Mouse (Mus musculus) forebrain, postnatal 0 days (tissue): ENCODE measurements around the gene Ccdc149. TPM values are rescaled to one million over a fixed set of nuclear protein-coding genes. Genes with fewer than 3 reads are reported as not detected.

Source experiments
- ATAC-seq: fragments of 200-750 bp; cut with Nextera tagmentation; 2 replicates; pipeline ENCODE4 v1.8.0; 2017; ENCODE audit warnings: mild to moderate bottlenecking, moderate library complexity
- DNase-seq: peaks from one replicate; pipeline ENCODE4 v3.0.0-alpha.2; 2015
- H3K27ac ChIP-seq: fragments of 300-500 bp; sonication (generic); 2 replicates; pipeline ENCODE4 v1.5.1; 2014; ENCODE audit warnings: low read depth, mild to moderate bottlenecking, antibody characterized with exemption, low read length, moderate library complexity, mixed read lengths
- H3K27me3 ChIP-seq: fragments of 300-500 bp; sonication (generic); 2 replicates; pipeline ENCODE4 v1.6.1; 2014; ENCODE audit warnings: mild to moderate bottlenecking, low read length, mixed read lengths; ENCODE audit not compliant: insufficient read depth
- H3K36me3 ChIP-seq: fragments of 300-500 bp; sonication (generic); 2 replicates; pipeline ENCODE4 v1.6.1; 2014; ENCODE audit warnings: mild to moderate bottlenecking, moderate library complexity; ENCODE audit not compliant: insufficient read depth
- H3K4me1 ChIP-seq: fragments of 300-500 bp; sonication (generic); 2 replicates; pipeline ENCODE4 v1.6.1; 2014; ENCODE audit warnings: antibody characterized with exemption; ENCODE audit not compliant: insufficient read depth
- H3K4me2 ChIP-seq: fragments of 300-500 bp; sonication (generic); 2 replicates; pipeline ENCODE4 v1.6.1; 2014; ENCODE audit warnings: low read depth, mild to moderate bottlenecking, moderate library complexity
- H3K4me3 ChIP-seq: fragments of 300-500 bp; sonication (generic); 2 replicates; pipeline ENCODE4 v1.5.1; 2014; ENCODE audit warnings: low read depth, low read length, mixed read lengths
- H3K9ac ChIP-seq: fragments of 300-500 bp; sonication (generic); 2 replicates; pipeline ENCODE4 v1.6.1; 2014; ENCODE audit warnings: mild to moderate bottlenecking
- H3K9me3 ChIP-seq: fragments of 300-500 bp; sonication (generic); 2 replicates; pipeline ENCODE4 v1.6.1; 2016; ENCODE audit warnings: low read length
- CTCF ChIP-seq: sonication (generic); IDR thresholded peaks from 2 replicates; pipeline ENCODE4 v1.5.1; 2016; ENCODE audit warnings: antibody characterized with exemption, control low read depth, low read depth
- WGBS: fragments of 180-500 bp; shearing (Covaris S2); extraction: QIAGEN DNeasy Blood & Tissue Kit; methylation state at CpG from one replicate; pipeline ENCODE4 v1.1.7; 2014; 5-methylcytosine and 5-hydroxymethylcytosine counted together
- polyA plus RNA-seq: library from polyadenylated mRNA; unstranded; fragments of >200 nt; fragmentation: Nextera tagmentation; extraction: Ambion mirVana; gene quantifications from 2 replicates; pipeline ENCODE4 v1.2.1, GENCODE M21; 2015
- total RNA-seq: library from RNA; depleted of rRNA; stranded (reverse); fragments of >200 nt; gene quantifications from 2 replicates; pipeline ENCODE4 v1.2.3, GENCODE M21; 2014

Gene Ccdc149
- total and polyA plus RNA-seq, 2 experiments from 2014 or later, result 16.0 to 21.4 TPM

- no peak overlapping the region for H3K4me2 ChIP-seq
- no peak for TF ChIP-seq CTCF
- H3K4me3 ChIP-seq, result no peak overlapping the region
- ATAC-seq (no peak), DNase-seq (no peak)
- WGBS, result 82% methylated on average over 5 of the region's 5 CpGs
- no peaks in the 10 kb centered on the region for H3K36me3 ChIP-seq
- no peaks in the 10 kb centered on the region for H3K4me1 ChIP-seq
- no peaks in the 10 kb centered on the region for H3K9me3 ChIP-seq
- H3K9ac ChIP-seq, result no peak overlapping the region
- H3K27me3 ChIP-seq, result no peaks in the 10 kb centered on the region
- no peak overlapping the region for H3K27ac ChIP-seq
Observed at GRCm38 (mm10) chr5:52364521-52364920, 106.8 kb downstream of the Ccdc149 start.

GRCm38 (mm10) chr5:52363468-52364150 lies 107.7 kb downstream of the Ccdc149 start, which contains the start of gene Sod3:
TSS of gene Sod3 (plus strand) at chr5:52363791.
- ATAC-seq, result no peak
- no peak for TF ChIP-seq CTCF
- DNase-seq, result no peak

GRCm38 (mm10) chr5:52362776-52363467 lies 108.4 kb downstream of the Ccdc149 start:
- no peak overlapping the region for H3K4me3 ChIP-seq
- no peak for DNase-seq
- H3K9ac ChIP-seq, result no peak overlapping the region
- ATAC-seq, result no peak
- 71% methylated on average over 6 of the region's 6 CpGs for WGBS
- no peak for TF ChIP-seq CTCF
- H3K27me3 ChIP-seq, result no peaks in the 10 kb centered on the region
- H3K9me3 ChIP-seq, result no peaks in the 10 kb centered on the region
- no peak overlapping the region for H3K27ac ChIP-seq
- H3K36me3 ChIP-seq, result no peaks in the 10 kb centered on the region
- no peaks in the 10 kb centered on the region for H3K4me1 ChIP-seq
- H3K4me2 ChIP-seq, result no peak overlapping the region

More at GRCm38 (mm10) chr5:52363468-52364150, 107.7 kb downstream of the Ccdc149 start, which contains the start of gene Sod3:
- H3K27ac ChIP-seq, result no peak within 1 kb of the TSS
- H3K9ac ChIP-seq, result no peak within 1 kb of the TSS
- no peaks in the 10 kb centered on the region for H3K27me3 ChIP-seq
- no peak within 1 kb of the TSS for H3K4me2 ChIP-seq
- H3K36me3 ChIP-seq, result no peaks in the 10 kb centered on the region
- H3K9me3 ChIP-seq, result no peaks in the 10 kb centered on the region
- H3K4me3 ChIP-seq, result no peak within 1 kb of the TSS
- 25% methylated on average over 11 of the region's 11 CpGs for WGBS
- H3K4me1 ChIP-seq, result no peaks in the 10 kb centered on the region

GRCm38 (mm10) chr5:52360286-52361049 lies 110.9 kb downstream of the Ccdc149 start:
- Histone ChIP-seq H3K27ac (no peak overlapping the region), H3K9me3 (no peaks in the 10 kb centered on the region), H3K36me3 (no peaks in the 10 kb centered on the region), H3K4me2 (no peak overlapping the region), H3K4me1 (no peaks in the 10 kb centered on the region), H3K4me3 (no peak overlapping the region), H3K27me3 (no peaks in the 10 kb centered on the region), H3K9ac (no peak overlapping the region)
- no peak for TF ChIP-seq CTCF
- 64% methylated on average over 21 of the region's 21 CpGs for WGBS
- no peak for ATAC-seq
- peak; percentile 2 for DNase-seq

GRCm38 (mm10) chr5:52358120-52358519 lies 113.2 kb downstream of the Ccdc149 start:
- H3K4me1 ChIP-seq, result no peaks in the 10 kb centered on the region
- ATAC-seq, result no peak
- no peak for TF ChIP-seq CTCF
- DNase-seq, result no peak
- no peak overlapping the region for H3K4me3 ChIP-seq
- H3K27ac ChIP-seq, result no peak overlapping the region
- H3K36me3 ChIP-seq, result no peaks in the 10 kb centered on the region
- 90% methylated on average over 6 of the region's 6 CpGs for WGBS
- H3K27me3 ChIP-seq, result no peaks in the 10 kb centered on the region
- H3K4me2 ChIP-seq, result no peak overlapping the region
- H3K9me3 ChIP-seq, result no peaks in the 10 kb centered on the region
- H3K9ac ChIP-seq, result no peak overlapping the region

GRCm38 (mm10) chr5:52357175-52357754 lies 114.1 kb downstream of the Ccdc149 start:
- H3K4me3 ChIP-seq, result no peak overlapping the region
- H3K9ac ChIP-seq, result no peak overlapping the region
- H3K4me1 ChIP-seq, result no peaks in the 10 kb centered on the region
- no peaks in the 10 kb centered on the region for H3K9me3 ChIP-seq
- WGBS, result 59% methylated on average over 9 of the region's 9 CpGs
- TF ChIP-seq CTCF, result no peak
- H3K27me3 ChIP-seq, result no peaks in the 10 kb centered on the region
- H3K4me2 ChIP-seq, result no peak overlapping the region
- H3K27ac ChIP-seq, result no peak overlapping the region
- DNase-seq (no peak), ATAC-seq (no peak)
- H3K36me3 ChIP-seq, result no peaks in the 10 kb centered on the region
